Mouse (Mus musculus): ENCODE data around the gene Ficd. TPM values are rescaled to one million over a fixed set of nuclear protein-coding genes. Genes with fewer than 3 reads are reported as not detected.

Gene Ficd
- polyA plus RNA-seq, 1 experiment, result 5.0 TPM

DNA sequence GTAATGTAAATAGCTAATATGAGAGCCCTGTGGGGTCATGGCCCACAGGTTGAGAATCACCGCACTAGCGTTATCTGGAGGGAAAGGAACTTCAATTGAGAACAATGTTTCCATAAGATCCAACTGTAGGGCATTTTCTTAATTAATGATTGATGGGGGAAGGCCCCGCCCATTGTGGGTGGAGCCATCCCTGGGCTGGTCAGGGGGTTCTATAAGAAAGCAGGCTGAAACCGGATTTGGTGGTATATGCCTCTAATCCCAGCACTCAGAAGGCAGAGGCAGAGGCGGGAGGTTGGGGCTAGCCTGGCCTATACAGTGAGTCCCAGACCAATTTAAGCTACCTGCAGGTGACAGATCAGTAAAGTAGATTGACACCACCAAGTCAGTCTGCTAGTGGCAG is 1.2 kb upstream of the Ficd start:
- Histone ChIP-seq H3K79me2 (ENCODE audit: control insufficient read depth, insufficient read depth) (no peaks in the 10 kb centered on the region), H3K27me3 (ENCODE audit: control insufficient read depth, insufficient read depth, insufficient read length) (peaks cover 13% of the 10 kb centered on the region), H3K36me3 (ENCODE audit: control insufficient read depth, insufficient read depth) (no peaks in the 10 kb centered on the region), H3K4me3 (no peak overlapping the region), H3ac (ENCODE audit: control insufficient read depth, insufficient read length) (no peak overlapping the region), H3K4me2 (ENCODE audit: low read depth) (no peak overlapping the region)
- no peak for TF ChIP-seq TCF3 (IDR thresholded peaks at IDR 0.05; ENCODE audit: insufficient read length, low read depth)
- TF ChIP-seq CEBPB (IDR thresholded peaks at IDR 0.05; ENCODE audit: insufficient read depth, poor library complexity, severe bottlenecking), result no peak
- TF ChIP-seq MYOG (IDR thresholded peaks at IDR 0.05; ENCODE audit: control insufficient read depth in 1 of 3, insufficient read depth in 1 of 3, insufficient read length in 2 of 3, low read depth in 2 of 3), result no peak
- TF ChIP-seq SRF (IDR thresholded peaks at IDR 0.05; ENCODE audit: control insufficient read depth, insufficient read length, low read depth), result no peak

DNA sequence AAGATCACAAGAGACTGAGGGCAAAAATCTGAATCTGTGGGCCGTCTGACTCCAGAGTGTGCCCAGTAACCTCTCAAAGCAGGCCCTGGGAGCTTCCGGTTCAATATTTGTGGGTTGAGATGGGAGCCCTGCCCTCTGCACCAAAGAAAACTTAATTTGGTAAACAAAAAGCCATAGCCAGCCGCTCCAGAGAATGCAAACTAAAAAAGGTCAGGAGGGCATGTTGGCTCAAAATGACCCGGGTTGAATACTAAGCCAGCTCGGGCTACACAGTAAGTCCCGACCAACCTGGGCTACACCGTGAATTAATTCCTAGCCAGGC is 619 bp upstream of the Ficd start:
- Histone ChIP-seq H3K27me3 (ENCODE audit: control insufficient read depth, insufficient read depth, insufficient read length) (peaks cover 11% of the 10 kb centered on the region), H3K4me2 (ENCODE audit: low read depth) (peak overlapping the region; percentile 98), H3K36me3 (ENCODE audit: control insufficient read depth, insufficient read depth) (no peaks in the 10 kb centered on the region)

DNA sequence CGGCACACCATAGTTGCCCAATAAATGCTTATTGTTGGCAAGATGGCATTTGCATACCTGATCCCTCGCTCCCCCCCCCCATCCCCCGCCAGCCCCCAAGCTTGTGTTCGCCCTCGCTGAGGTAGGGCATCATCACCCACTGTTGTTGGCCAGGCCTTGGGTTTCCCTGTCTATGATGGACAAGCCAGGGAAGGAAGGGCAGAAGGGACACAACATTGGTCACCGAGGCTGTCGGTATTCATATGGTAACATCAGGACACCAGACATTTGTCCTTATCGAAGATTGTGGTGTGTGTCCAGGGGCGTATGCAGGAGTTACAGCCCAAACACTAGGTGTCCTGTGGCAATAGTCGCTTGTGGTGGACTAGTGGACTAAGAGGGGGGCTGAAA is 505 bp downstream of the Ficd start:
- Histone ChIP-seq H3K79me2 (ENCODE audit: control insufficient read depth, insufficient read depth) (no peaks in the 10 kb centered on the region), H3K4me3 (peak overlapping the region; percentile 53), H3ac (ENCODE audit: control insufficient read depth, insufficient read length) (peak overlapping the region; percentile 65), H3K27me3 (ENCODE audit: control insufficient read depth, insufficient read depth, insufficient read length) (peaks cover 2% of the 10 kb centered on the region), H3K36me3 (ENCODE audit: control insufficient read depth, insufficient read depth) (no peaks in the 10 kb centered on the region), H3K4me2 (ENCODE audit: low read depth) (peak overlapping the region; percentile 94)
- TF ChIP-seq MAX (IDR thresholded peaks at IDR 0.05; ENCODE audit: low read depth), result no peak
- no peak for TF ChIP-seq POLR2AphosphoS2 (IDR thresholded peaks at IDR 0.05; ENCODE audit: insufficient read length, low read depth)
- TF ChIP-seq CEBPB (IDR thresholded peaks at IDR 0.05; ENCODE audit: insufficient read depth, poor library complexity, severe bottlenecking), result no peak
- no peak for TF ChIP-seq MYOD1 (IDR thresholded peaks at IDR 0.05; ENCODE audit: control insufficient read depth in 1 of 3, insufficient read length in 2 of 3, low read depth in 2 of 3)
- no peak for TF ChIP-seq REST (IDR thresholded peaks at IDR 0.05; ENCODE audit: insufficient read depth, insufficient read length)
- no peak for TF ChIP-seq USF1 (IDR thresholded peaks at IDR 0.05; ENCODE audit: low read depth)
- no peak for TF ChIP-seq TCF12 (IDR thresholded peaks at IDR 0.05; ENCODE audit: insufficient read depth, poor library complexity, severe bottlenecking)
- TF ChIP-seq TCF3 (IDR thresholded peaks at IDR 0.05; ENCODE audit: insufficient read length, low read depth), result no peak
- no peak for TF ChIP-seq SRF (IDR thresholded peaks at IDR 0.05; ENCODE audit: control insufficient read depth, insufficient read length, low read depth)
- TF ChIP-seq POLR2A (IDR thresholded peaks at IDR 0.05; ENCODE audit: insufficient read length, low read depth), result no peak
- TF ChIP-seq E2F4 (IDR thresholded peaks at IDR 0.05; ENCODE audit: insufficient read depth), result no peak
- TF ChIP-seq MYOG (IDR thresholded peaks at IDR 0.05; ENCODE audit: control insufficient read depth in 1 of 3, insufficient read depth in 1 of 3, insufficient read length in 2 of 3, low read depth in 2 of 3), result no peak

More for the DNA sequence above, 619 bp upstream of the Ficd start:
- peak overlapping the region; percentile 65 for H3ac ChIP-seq (ENCODE audit: control insufficient read depth, insufficient read length)
- TF ChIP-seq TCF3 (IDR thresholded peaks at IDR 0.05; ENCODE audit: insufficient read length, low read depth) (no peak), E2F4 (IDR thresholded peaks at IDR 0.05; ENCODE audit: insufficient read depth) (no peak)
- no peaks in the 10 kb centered on the region for H3K79me2 ChIP-seq (ENCODE audit: control insufficient read depth, insufficient read depth)
- H3K4me3 ChIP-seq, result peak overlapping the region; percentile 53

GRCm38 (mm10) chr5:113736522-113737164 is 1.0 kb downstream of the Ficd start:
- Histone ChIP-seq H3ac (ENCODE audit: control insufficient read depth, insufficient read length) (peak overlapping the region; percentile 65), H3K4me2 (ENCODE audit: low read depth) (peak overlapping the region; percentile 94), H3K36me3 (ENCODE audit: control insufficient read depth, insufficient read depth) (no peaks in the 10 kb centered on the region), H3K4me3 (peak overlapping the region; percentile 53), H3K79me2 (ENCODE audit: control insufficient read depth, insufficient read depth) (no peaks in the 10 kb centered on the region), H3K27me3 (ENCODE audit: control insufficient read depth, insufficient read depth, insufficient read length) (no peaks in the 10 kb centered on the region)
- TF ChIP-seq POLR2AphosphoS2 (IDR thresholded peaks at IDR 0.05; ENCODE audit: insufficient read length, low read depth), result no peak
- no peak for TF ChIP-seq POLR2A (IDR thresholded peaks at IDR 0.05; ENCODE audit: insufficient read length, low read depth)
- no peak for TF ChIP-seq SRF (IDR thresholded peaks at IDR 0.05; ENCODE audit: control insufficient read depth, insufficient read length, low read depth)
- no peak for TF ChIP-seq MAX (IDR thresholded peaks at IDR 0.05; ENCODE audit: low read depth)
- no peak for TF ChIP-seq CEBPB (IDR thresholded peaks at IDR 0.05; ENCODE audit: insufficient read depth, poor library complexity, severe bottlenecking)
- no peak for TF ChIP-seq MYOD1 (IDR thresholded peaks at IDR 0.05; ENCODE audit: control insufficient read depth in 1 of 3, insufficient read length in 2 of 3, low read depth in 2 of 3)
- TF ChIP-seq USF1 (IDR thresholded peaks at IDR 0.05; ENCODE audit: low read depth), result no peak
- no peak for TF ChIP-seq TCF3 (IDR thresholded peaks at IDR 0.05; ENCODE audit: insufficient read length, low read depth)
- TF ChIP-seq TCF12 (IDR thresholded peaks at IDR 0.05; ENCODE audit: insufficient read depth, poor library complexity, severe bottlenecking), result no peak
- TF ChIP-seq MYOG (IDR thresholded peaks at IDR 0.05; ENCODE audit: control insufficient read depth in 1 of 3, insufficient read depth in 1 of 3, insufficient read length in 2 of 3, low read depth in 2 of 3), result no peak
- no peak for TF ChIP-seq REST (IDR thresholded peaks at IDR 0.05; ENCODE audit: insufficient read depth, insufficient read length)
- TF ChIP-seq E2F4 (IDR thresholded peaks at IDR 0.05; ENCODE audit: insufficient read depth), result no peak

DNA sequence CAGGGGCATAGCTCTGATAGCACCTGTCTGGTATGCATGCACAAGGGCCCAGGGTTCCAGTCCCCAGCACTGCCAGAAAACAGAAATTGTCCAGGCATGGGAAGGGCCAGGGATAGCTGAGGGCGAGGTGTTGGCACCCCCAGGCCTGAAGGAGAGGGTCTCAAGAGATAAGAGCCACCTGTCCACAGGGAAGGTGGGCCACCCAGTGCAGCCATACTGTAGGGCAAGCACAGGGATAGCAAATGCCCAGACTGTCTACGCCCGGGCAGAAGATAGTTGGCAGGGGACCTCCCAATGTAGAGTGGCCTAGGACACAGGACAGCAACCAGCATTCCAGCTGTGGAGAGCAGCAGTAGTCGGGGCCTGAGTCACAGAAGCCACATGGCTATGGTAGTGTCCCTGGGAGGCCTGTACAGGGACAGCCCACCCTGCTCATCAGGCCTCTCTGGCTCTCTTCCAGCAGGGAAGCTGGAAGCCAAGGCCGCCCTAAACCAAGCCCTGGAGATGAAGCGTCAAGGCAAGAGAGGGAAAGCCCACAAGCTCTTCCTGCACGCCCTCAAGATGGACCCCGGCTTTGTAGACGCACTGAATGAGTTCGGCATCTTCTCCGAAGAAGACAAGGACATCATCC is 2.1 kb downstream of the Ficd start:
- TF ChIP-seq USF1 (IDR thresholded peaks at IDR 0.05; ENCODE audit: low read depth) (no peak), POLR2A (IDR thresholded peaks at IDR 0.05; ENCODE audit: insufficient read length, low read depth) (no peak), SRF (IDR thresholded peaks at IDR 0.05; ENCODE audit: control insufficient read depth, insufficient read length, low read depth) (no peak), E2F4 (IDR thresholded peaks at IDR 0.05; ENCODE audit: insufficient read depth) (no peak), MAX (IDR thresholded peaks at IDR 0.05; ENCODE audit: low read depth) (no peak), MYOG (IDR thresholded peaks at IDR 0.05; ENCODE audit: control insufficient read depth in 1 of 3, insufficient read depth in 1 of 3, insufficient read length in 2 of 3, low read depth in 2 of 3) (no peak), TCF12 (IDR thresholded peaks at IDR 0.05; ENCODE audit: insufficient read depth, poor library complexity, severe bottlenecking) (no peak), POLR2AphosphoS2 (IDR thresholded peaks at IDR 0.05; ENCODE audit: insufficient read length, low read depth) (no peak), MYOD1 (IDR thresholded peaks at IDR 0.05; ENCODE audit: control insufficient read depth in 1 of 3, insufficient read length in 2 of 3, low read depth in 2 of 3) (no peak), REST (IDR thresholded peaks at IDR 0.05; ENCODE audit: insufficient read depth, insufficient read length) (no peak), TCF3 (IDR thresholded peaks at IDR 0.05; ENCODE audit: insufficient read length, low read depth) (no peak), CEBPB (IDR thresholded peaks at IDR 0.05; ENCODE audit: insufficient read depth, poor library complexity, severe bottlenecking) (no peak)
- Histone ChIP-seq H3K4me2 (ENCODE audit: low read depth) (no peak overlapping the region), H3K36me3 (ENCODE audit: control insufficient read depth, insufficient read depth) (no peaks in the 10 kb centered on the region)

More for the DNA sequence above, 2.1 kb downstream of the Ficd start:
- Histone ChIP-seq H3K79me2 (ENCODE audit: control insufficient read depth, insufficient read depth) (no peaks in the 10 kb centered on the region), H3K4me3 (no peak overlapping the region), H3ac (ENCODE audit: control insufficient read depth, insufficient read length) (no peak overlapping the region), H3K27me3 (ENCODE audit: control insufficient read depth, insufficient read depth, insufficient read length) (no peaks in the 10 kb centered on the region)
